Mouse (Mus musculus): Measurements from ENCODE around the gene Rspo1. TPM values are rescaled to one million over a fixed set of nuclear protein-coding genes. Genes with fewer than 3 reads are reported as not detected.

Rspo1 gene
- polyA plus RNA-seq, 1 experiment from 2014 or later: 1.2 TPM

GRCm38 (mm10) chr4:124978201-124978600 lies 8.0 kb upstream of the Rspo1 start:
- 50% methylated on average over 5 of the region's 5 CpGs for WGBS
- no peak for ATAC-seq (ENCODE audit: low FRiP score)
- Histone ChIP-seq H3K4me1 (peaks cover 5% of the 10 kb centered on the region; the same call in 1 of the 2 replicates), H3K4me3 (replicated peaks) (no peak overlapping the region), H3K4me2 (no peak overlapping the region), H3K27ac (replicated peaks) (no peak overlapping the region), H3K9me3 (replicated peaks) (no peaks in the 10 kb centered on the region), H3K27me3 (replicated peaks) (peaks cover 22% of the 10 kb centered on the region), H3K36me3 (no peaks in the 10 kb centered on the region), H3K9ac (replicated peaks) (no peak overlapping the region)

GRCm38 (mm10) chr4:124983893-124984526 lies 2.2 kb upstream of the Rspo1 start:
- no peak overlapping the region for H3K9ac ChIP-seq (replicated peaks)
- H3K9me3 ChIP-seq (replicated peaks): no peaks in the 10 kb centered on the region
- WGBS: 18% methylated on average over 9 of the region's 9 CpGs
- ATAC-seq (ENCODE audit: low FRiP score): no peak
- H3K27ac ChIP-seq (replicated peaks): no peak overlapping the region
- H3K4me3 ChIP-seq (replicated peaks): no peak overlapping the region
- H3K36me3 ChIP-seq: no peaks in the 10 kb centered on the region
- no peak overlapping the region for H3K4me2 ChIP-seq
- H3K4me1 ChIP-seq: peaks cover 45% of the 10 kb centered on the region
- H3K27me3 ChIP-seq (replicated peaks): peaks cover 74% of the 10 kb centered on the region

DNA sequence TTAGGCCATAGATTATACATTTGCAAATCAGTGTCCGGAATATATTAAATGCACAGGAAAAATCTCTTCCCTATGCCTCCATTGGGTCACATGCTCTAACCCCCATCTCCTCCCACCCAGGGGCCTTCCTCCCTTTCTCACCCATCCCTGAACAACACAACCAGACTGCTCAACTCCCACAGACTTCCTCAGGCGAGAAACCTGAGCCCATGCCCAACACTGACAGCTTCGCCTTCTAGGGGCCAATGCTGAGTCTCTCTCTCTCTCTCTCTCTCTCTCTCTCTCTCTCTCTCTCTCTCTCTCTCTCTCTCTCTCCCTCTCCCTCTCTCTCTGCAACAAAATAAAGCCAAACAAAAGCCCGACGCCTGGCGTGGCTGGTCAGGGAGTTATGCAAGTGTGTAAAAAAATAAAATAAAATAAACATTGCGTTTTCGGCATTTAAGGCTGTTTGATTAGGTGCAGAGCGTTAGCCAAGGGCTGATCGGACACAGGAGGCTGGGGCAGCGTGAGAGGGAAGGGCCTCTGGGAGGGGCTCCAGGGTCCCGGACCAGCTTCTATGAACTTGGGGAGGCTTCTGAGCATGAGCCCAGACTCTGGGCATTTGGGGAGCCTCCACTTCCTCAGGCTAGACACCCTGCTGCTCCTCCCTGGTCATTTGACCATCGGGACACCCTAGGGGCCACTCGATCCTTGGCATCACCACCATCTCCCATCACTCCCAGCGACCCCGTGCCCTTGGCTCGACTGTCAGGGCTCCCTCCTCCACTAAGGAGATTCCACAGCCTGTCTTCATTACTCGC lies 1.2 kb upstream of the Rspo1 start:
- Histone ChIP-seq H3K9ac (replicated peaks) (no peak overlapping the region), H3K27ac (replicated peaks) (no peak overlapping the region), H3K4me1 (peaks cover 47% of the 10 kb centered on the region), H3K36me3 (no peaks in the 10 kb centered on the region), H3K4me3 (replicated peaks) (no peak overlapping the region), H3K4me2 (no peak overlapping the region), H3K27me3 (replicated peaks) (peaks cover 84% of the 10 kb centered on the region), H3K9me3 (replicated peaks) (no peaks in the 10 kb centered on the region)
- WGBS: 8% methylated on average over 18 of the region's 18 CpGs
- ATAC-seq (ENCODE audit: low FRiP score): no peak

- H3K27ac ChIP-seq (replicated peaks): no peak overlapping the region
- peak overlapping the region; percentile 10; the same call in 1 of the 2 replicates for H3K9ac ChIP-seq (replicated peaks)
- WGBS: 3% methylated on average over 50 of the region's 51 CpGs
- no peak for ATAC-seq (ENCODE audit: low FRiP score)
- H3K36me3 ChIP-seq: no peaks in the 10 kb centered on the region
- peaks cover 94% of the 10 kb centered on the region for H3K27me3 ChIP-seq (replicated peaks)
- H3K4me3 ChIP-seq (replicated peaks): peak overlapping the region; percentile 38
- no peaks in the 10 kb centered on the region for H3K9me3 ChIP-seq (replicated peaks)
- peak overlapping the region; percentile 59 for H3K4me2 ChIP-seq
- H3K4me1 ChIP-seq: peaks cover 50% of the 10 kb centered on the region
Observed at GRCm38 (mm10) chr4:124986739-124987710, 795 bp downstream of the Rspo1 start.

GRCm38 (mm10) chr4:124987711-124988097 lies 1.5 kb downstream of the Rspo1 start:
- WGBS: 11% methylated on average over 10 of the region's 10 CpGs
- Histone ChIP-seq H3K4me1 (peaks cover 50% of the 10 kb centered on the region), H3K27ac (replicated peaks) (no peak overlapping the region), H3K9me3 (replicated peaks) (no peaks in the 10 kb centered on the region), H3K27me3 (replicated peaks) (peaks cover 89% of the 10 kb centered on the region), H3K4me2 (no peak overlapping the region), H3K36me3 (no peaks in the 10 kb centered on the region), H3K4me3 (replicated peaks) (no peak overlapping the region), H3K9ac (replicated peaks) (no peak overlapping the region)
- ATAC-seq (ENCODE audit: low FRiP score): no peak

DNA sequence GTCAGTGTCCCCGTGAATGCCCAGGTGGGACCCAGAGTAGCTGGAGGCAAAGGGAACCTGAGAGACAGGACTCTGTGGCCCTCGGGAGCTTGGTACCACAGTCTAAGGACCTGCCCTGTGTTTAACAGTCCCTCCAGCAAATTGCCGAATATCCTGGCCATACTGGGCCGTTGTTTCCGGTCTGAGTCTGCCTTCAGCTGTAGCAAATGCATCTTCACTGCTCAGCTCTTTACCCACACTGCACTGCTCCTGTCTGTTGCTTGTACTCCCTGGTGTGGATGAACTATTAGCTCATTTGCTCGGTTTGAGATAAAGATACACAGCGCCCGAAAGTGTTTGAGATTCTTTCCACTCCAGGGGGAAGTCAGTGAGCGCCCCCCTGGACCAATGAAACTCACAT lies 2.2 kb downstream of the Rspo1 start:
- no peaks in the 10 kb centered on the region for H3K36me3 ChIP-seq
- 19% methylated on average over 9 of the region's 9 CpGs for WGBS
- H3K4me1 ChIP-seq: peaks cover 50% of the 10 kb centered on the region
- no peak overlapping the region for H3K27ac ChIP-seq (replicated peaks)
- ATAC-seq (ENCODE audit: low FRiP score): no peak
- H3K27me3 ChIP-seq (replicated peaks): peaks cover 85% of the 10 kb centered on the region
- no peak overlapping the region for H3K4me3 ChIP-seq (replicated peaks)
- H3K9ac ChIP-seq (replicated peaks): no peak overlapping the region
- no peaks in the 10 kb centered on the region for H3K9me3 ChIP-seq (replicated peaks)
- H3K4me2 ChIP-seq: peak overlapping the region; percentile 40

- no peak overlapping the region for H3K9ac ChIP-seq (replicated peaks)
- peaks cover 44% of the 10 kb centered on the region for H3K4me1 ChIP-seq
- H3K4me2 ChIP-seq: peak overlapping the region; percentile 23; the same call in 1 of the 2 replicates
- H3K27me3 ChIP-seq (replicated peaks): peaks cover 70% of the 10 kb centered on the region
- no peaks in the 10 kb centered on the region for H3K9me3 ChIP-seq (replicated peaks)
- no peak overlapping the region for H3K27ac ChIP-seq (replicated peaks)
- WGBS: 3% methylated on average over 20 of the region's 20 CpGs
- no peak for ATAC-seq (ENCODE audit: low FRiP score)
- H3K36me3 ChIP-seq: no peaks in the 10 kb centered on the region
- no peak overlapping the region for H3K4me3 ChIP-seq (replicated peaks)
Observed at GRCm38 (mm10) chr4:124989787-124990253, 3.6 kb downstream of the Rspo1 start.

DNA sequence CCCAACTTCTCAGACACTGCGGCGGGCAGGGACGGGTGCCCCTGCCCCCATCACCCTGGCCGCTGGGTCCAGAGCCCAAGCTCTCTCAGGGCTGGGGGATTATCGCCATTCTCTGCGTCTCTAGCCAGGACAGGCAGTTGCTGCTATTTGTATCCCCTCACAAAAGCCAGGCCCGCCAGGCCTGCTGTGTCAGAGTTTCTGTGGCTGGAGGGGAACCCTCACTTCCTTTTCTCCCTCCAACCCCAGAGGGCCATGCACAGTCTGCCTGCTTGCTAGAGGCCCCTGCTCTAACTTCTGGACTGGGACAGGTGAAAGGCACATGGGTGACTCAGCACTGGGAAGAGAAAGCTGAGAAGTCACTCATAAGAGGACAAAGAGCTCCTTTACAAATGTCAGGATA lies 4.1 kb downstream of the Rspo1 start:
- 4% methylated on average over 7 of the region's 7 CpGs for WGBS
- no peak for ATAC-seq (ENCODE audit: low FRiP score)
- no peaks in the 10 kb centered on the region for H3K36me3 ChIP-seq
- no peaks in the 10 kb centered on the region for H3K9me3 ChIP-seq (replicated peaks)
- H3K27ac ChIP-seq (replicated peaks): no peak overlapping the region
- no peak overlapping the region for H3K9ac ChIP-seq (replicated peaks)
- peaks cover 66% of the 10 kb centered on the region for H3K27me3 ChIP-seq (replicated peaks)
- peak overlapping the region; percentile 23; the same call in 1 of the 2 replicates for H3K4me2 ChIP-seq
- no peak overlapping the region for H3K4me3 ChIP-seq (replicated peaks)
- peaks cover 42% of the 10 kb centered on the region for H3K4me1 ChIP-seq

GRCm38 (mm10) chr4:124997479-124998147 lies 11.4 kb downstream of the Rspo1 start:
- Histone ChIP-seq H3K27me3 (replicated peaks) (peaks cover 3% of the 10 kb centered on the region; the same call in 1 of the 2 replicates), H3K4me2 (no peak overlapping the region), H3K4me3 (replicated peaks) (no peak overlapping the region), H3K36me3 (no peaks in the 10 kb centered on the region), H3K9me3 (replicated peaks) (no peaks in the 10 kb centered on the region), H3K9ac (replicated peaks) (no peak overlapping the region), H3K4me1 (no peaks in the 10 kb centered on the region), H3K27ac (replicated peaks) (no peak overlapping the region)
- WGBS: 73% methylated on average over 10 of the region's 10 CpGs
- no peak for ATAC-seq (ENCODE audit: low FRiP score)

GRCm38 (mm10) chr4:124999548-124999947 lies 13.3 kb downstream of the Rspo1 start:
- ATAC-seq (ENCODE audit: low FRiP score): no peak
- Histone ChIP-seq H3K4me1 (no peaks in the 10 kb centered on the region), H3K36me3 (no peaks in the 10 kb centered on the region), H3K9ac (replicated peaks) (no peak overlapping the region), H3K4me3 (replicated peaks) (no peak overlapping the region), H3K27ac (replicated peaks) (no peak overlapping the region), H3K9me3 (replicated peaks) (no peaks in the 10 kb centered on the region), H3K4me2 (no peak overlapping the region), H3K27me3 (replicated peaks) (peaks cover under 1% of the 10 kb centered on the region; the same call in 1 of the 2 replicates)
- WGBS: 90% methylated on average over 3 of the region's 3 CpGs

DNA sequence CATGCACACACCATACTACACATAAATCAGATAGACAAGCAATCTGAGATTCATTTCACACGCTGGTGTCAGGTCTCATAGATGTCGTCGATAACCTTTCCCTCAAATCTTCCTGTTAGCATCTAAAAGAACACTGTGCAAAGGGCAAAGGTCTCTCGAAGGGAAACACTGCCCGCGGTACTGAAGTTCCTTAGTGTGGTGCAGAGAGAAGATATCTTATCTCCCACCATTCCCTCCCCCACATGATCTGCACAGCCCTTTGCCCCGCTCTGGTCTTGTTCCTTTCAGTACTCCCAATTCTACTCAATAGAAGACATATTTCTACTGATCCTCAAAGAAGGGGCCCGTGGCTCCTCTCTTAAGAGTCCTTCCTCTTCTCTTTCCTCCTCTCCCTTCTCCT lies 16.7 kb downstream of the Rspo1 start:
- H3K27me3 ChIP-seq (replicated peaks): peaks cover 28% of the 10 kb centered on the region
- H3K36me3 ChIP-seq: no peaks in the 10 kb centered on the region
- no peaks in the 10 kb centered on the region for H3K9me3 ChIP-seq (replicated peaks)
- H3K9ac ChIP-seq (replicated peaks): no peak overlapping the region
- 86% methylated on average over 8 of the region's 8 CpGs for WGBS
- no peak overlapping the region for H3K27ac ChIP-seq (replicated peaks)
- ATAC-seq (ENCODE audit: low FRiP score): no peak
- H3K4me1 ChIP-seq: peaks cover 3% of the 10 kb centered on the region; the same call in 1 of the 2 replicates
- H3K4me2 ChIP-seq: no peak overlapping the region
- H3K4me3 ChIP-seq (replicated peaks): no peak overlapping the region

Measured in neural tube, embryonic 15.5 days (tissue).